Mouse (Mus musculus): ENCODE results near the gene Ppm1m. TPM values are rescaled to one million over a fixed set of nuclear protein-coding genes. Genes with fewer than 3 reads are reported as not detected.
A peak's percentile ranks its signal among the peaks of the same experiment; 100 is the strongest.
"Not testable (repeated sequence)": the region's sequence is repeated elsewhere in the genome, so short reads cannot be mapped to it uniquely, and the experiment has no call there.

Gene Ppm1m
- polyA plus RNA-seq, 1 experiment from 2014 or later = 11.4 TPM

DNA sequence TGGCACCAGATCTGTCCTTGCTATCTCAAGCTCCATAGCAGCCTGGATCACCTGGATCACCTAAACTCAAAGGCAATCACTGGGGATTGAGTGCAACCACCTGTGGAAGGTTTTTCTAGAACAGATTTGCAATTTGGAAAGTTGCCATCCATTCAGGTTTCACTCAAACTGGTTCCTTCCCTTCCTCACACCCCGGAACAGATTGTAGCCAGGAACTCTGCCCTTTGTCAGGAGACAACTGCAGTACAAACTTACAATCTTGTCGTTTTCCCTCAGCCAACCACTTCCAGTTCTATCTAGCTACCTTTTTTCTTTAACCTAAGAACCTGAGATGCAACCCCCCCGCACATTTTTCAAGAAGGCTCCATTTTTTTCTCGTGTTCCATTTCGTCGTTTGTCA lies 29.6 kb downstream of the Ppm1m start:
- WGBS (ENCODE audit: missing documents) = 63% methylated on average over 6 of the region's 6 CpGs
- Histone ChIP-seq H3K27ac (no peak overlapping the region), H3K79me2 (ENCODE audit: inconsistent target) (peaks cover 39% of the 10 kb centered on the region), H3K36me3 (ENCODE audit: inconsistent target) (no peaks in the 10 kb centered on the region), H3K4me3 (ENCODE audit: inconsistent target) (no peak overlapping the region)

DNA sequence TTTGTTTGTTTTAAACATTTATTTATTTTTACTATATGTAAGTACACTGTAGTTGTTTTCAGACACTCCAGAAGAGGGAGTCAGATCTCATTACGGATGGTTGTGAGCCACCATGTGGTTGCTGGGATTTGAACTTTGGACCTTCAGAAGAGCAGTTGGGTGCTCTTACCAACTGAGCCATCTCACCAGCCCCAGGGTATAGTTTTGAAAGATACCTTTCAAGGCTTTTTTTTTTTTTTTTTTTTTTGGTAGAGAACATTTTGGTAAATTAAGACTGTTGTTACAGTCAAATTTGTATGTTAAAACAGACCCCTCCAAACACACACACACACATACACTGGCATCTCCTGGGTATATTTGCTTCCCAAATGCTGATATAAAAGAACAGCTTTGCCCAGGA lies 30.5 kb downstream of the Ppm1m start:
- H3K36me3 ChIP-seq (ENCODE audit: inconsistent target); H3K27ac ChIP-seq; H3K4me3 ChIP-seq (ENCODE audit: inconsistent target): not testable (repeated sequence)
- H3K79me2 ChIP-seq (ENCODE audit: inconsistent target) = peaks cover 29% of the 10 kb centered on the region
- 100% methylated on average over 1 of the region's 1 CpGs for WGBS (ENCODE audit: missing documents)

DNA sequence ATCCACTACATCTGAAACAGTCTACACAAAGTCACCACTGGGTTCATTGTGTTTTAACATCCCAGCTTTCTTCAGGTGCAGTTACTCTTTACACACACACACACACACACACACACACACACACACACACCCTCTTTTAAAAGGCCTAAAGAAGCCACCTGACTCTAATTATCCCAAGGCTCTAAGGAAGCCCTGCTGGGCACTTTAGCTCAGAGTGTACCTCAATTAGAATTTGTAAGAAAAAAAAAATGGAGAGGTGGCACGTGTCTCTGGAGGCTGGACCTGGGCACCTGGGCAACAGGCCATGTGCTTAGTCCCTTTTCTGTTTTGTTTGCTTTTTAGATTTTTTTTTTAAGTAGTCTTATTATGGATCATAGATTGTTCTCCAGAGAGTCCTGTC lies 31.8 kb downstream of the Ppm1m start:
- Histone ChIP-seq H3K27ac (no peak overlapping the region), H3K36me3 (ENCODE audit: inconsistent target) (no peaks in the 10 kb centered on the region), H3K4me3 (ENCODE audit: inconsistent target) (no peak overlapping the region), H3K79me2 (ENCODE audit: inconsistent target) (peaks cover 16% of the 10 kb centered on the region)
- 92% methylated on average over 1 of the region's 1 CpGs for WGBS (ENCODE audit: missing documents)

DNA sequence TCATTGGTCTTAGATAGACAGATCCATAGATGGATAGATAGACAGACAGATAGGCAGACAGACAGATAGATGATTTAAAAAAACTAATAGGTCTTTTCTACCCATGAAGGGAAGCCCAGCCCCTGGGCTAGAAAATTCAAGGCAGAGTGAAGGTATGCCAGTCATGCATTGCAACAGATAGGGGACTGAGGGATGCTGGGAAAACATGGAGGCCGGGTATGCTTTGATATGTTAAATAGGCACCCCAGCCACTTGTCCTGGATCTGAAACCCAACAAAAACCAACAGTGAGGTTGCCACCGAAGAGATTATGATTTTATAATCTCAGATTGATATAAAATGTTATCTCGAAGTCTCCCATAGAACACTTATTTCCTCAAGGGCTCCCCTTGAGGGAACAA lies 32.3 kb downstream of the Ppm1m start:
- WGBS (ENCODE audit: missing documents) = 83% methylated on average over 3 of the region's 3 CpGs
- Histone ChIP-seq H3K27ac (no peak overlapping the region), H3K4me3 (ENCODE audit: inconsistent target) (no peak overlapping the region), H3K36me3 (ENCODE audit: inconsistent target) (no peaks in the 10 kb centered on the region), H3K79me2 (ENCODE audit: inconsistent target) (peaks cover 12% of the 10 kb centered on the region)

DNA sequence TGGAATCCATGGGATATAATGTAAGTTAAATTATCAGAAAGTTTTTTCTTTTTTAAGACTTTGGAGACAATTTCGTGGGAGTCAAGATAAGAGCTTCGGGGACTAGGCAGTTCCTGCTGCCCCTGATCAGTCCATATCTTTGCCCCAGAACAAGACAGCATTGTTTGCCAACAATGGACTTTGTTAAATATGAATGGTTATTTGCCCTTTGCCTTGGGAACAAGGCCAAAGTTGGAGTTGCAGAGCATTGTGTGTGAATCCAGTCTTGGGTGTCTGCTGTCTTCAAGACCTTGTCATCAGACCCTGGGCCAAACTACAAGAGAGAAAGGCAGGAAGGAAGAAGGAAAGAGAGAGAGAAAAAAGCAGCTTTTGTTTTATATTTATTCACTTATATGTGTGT lies 32.8 kb downstream of the Ppm1m start:
- Histone ChIP-seq H3K79me2 (ENCODE audit: inconsistent target) (peaks cover 6% of the 10 kb centered on the region), H3K36me3 (ENCODE audit: inconsistent target) (no peaks in the 10 kb centered on the region), H3K27ac (no peak overlapping the region), H3K4me3 (ENCODE audit: inconsistent target) (no peak overlapping the region)
- 94% methylated on average over 2 of the region's 2 CpGs for WGBS (ENCODE audit: missing documents)

DNA sequence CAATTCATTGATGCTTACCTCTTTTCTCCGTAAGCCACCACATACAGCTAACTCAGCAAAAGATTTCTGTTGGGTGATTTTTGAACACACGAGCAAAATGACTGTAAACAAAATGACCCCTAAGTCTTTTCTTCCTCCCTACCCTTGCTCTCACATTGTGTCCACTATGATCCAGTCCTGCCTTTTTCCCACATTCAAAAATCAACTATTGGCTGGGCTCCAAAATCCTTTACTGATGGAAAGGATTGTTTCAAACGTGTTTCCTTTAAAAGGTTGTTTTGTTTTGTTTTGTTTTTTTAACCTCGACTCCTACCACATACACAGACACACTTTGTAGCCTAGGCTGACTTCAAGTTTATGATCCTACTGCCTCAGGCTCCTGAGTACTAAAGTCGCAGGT lies 39.1 kb downstream of the Ppm1m start:
- Histone ChIP-seq H3K27ac (peak overlapping the region; percentile 94), H3K4me3 (ENCODE audit: inconsistent target) (peak overlapping the region; percentile 61), H3K79me2 (ENCODE audit: inconsistent target) (no peaks in the 10 kb centered on the region), H3K36me3 (ENCODE audit: inconsistent target) (no peaks in the 10 kb centered on the region)
- WGBS (ENCODE audit: missing documents) = 32% methylated on average over 5 of the region's 5 CpGs

DNA sequence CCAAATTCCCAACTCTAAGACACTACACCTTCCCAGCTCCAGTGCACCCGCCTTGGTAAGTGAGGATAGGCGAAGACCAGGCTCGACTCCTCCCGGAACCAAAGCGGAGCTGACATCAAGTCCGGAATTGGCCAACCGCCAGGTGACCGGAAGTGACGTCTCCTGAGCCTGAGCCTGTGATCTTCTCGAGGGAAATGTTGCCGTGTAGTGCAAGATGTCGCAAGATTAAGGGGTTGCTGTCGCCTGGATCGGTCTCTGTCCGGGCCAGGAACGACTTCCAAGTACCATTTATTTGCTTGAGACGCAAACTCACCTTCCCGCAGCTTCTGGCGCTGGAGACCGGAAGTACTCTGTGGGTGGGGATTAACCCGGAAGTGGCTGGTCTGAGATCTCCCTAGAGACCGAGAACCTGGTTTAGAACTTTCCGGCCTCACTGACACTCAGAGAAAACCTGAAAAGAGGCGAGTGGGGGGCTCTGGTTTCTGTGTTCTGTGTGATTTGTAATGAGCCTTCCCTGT lies 39.7 kb downstream of the Ppm1m start:
- H3K4me3 ChIP-seq (ENCODE audit: inconsistent target) = peak overlapping the region; percentile 61
- 1% methylated on average over 24 of the region's 24 CpGs for WGBS (ENCODE audit: missing documents)
- no peaks in the 10 kb centered on the region for H3K79me2 ChIP-seq (ENCODE audit: inconsistent target)
- H3K27ac ChIP-seq = peak overlapping the region; percentile 94
- no peaks in the 10 kb centered on the region for H3K36me3 ChIP-seq (ENCODE audit: inconsistent target)

DNA sequence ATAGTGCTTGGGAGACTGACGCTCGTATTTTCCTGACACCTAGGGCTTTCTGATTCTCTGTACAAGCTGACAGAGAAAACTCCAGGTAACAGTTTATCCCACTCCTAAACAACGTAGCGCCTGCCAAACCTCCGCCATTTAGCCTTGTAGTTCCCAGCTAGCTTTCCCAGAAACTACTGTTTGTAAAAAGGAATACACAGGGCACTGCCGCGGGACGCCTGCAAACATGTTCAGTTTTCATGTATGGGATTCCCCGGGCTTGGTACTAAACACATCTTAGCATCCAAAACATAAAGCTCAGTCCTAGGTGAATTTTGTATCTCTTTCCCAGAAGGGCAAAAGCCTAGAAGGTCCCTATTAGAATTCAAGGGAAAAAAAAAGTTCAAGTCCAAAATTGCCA lies 40.3 kb downstream of the Ppm1m start:
- Histone ChIP-seq H3K4me3 (ENCODE audit: inconsistent target) (peak overlapping the region; percentile 61), H3K79me2 (ENCODE audit: inconsistent target) (no peaks in the 10 kb centered on the region), H3K27ac (no peak overlapping the region), H3K36me3 (ENCODE audit: inconsistent target) (no peaks in the 10 kb centered on the region)
- WGBS (ENCODE audit: missing documents) = 88% methylated on average over 9 of the region's 9 CpGs

DNA sequence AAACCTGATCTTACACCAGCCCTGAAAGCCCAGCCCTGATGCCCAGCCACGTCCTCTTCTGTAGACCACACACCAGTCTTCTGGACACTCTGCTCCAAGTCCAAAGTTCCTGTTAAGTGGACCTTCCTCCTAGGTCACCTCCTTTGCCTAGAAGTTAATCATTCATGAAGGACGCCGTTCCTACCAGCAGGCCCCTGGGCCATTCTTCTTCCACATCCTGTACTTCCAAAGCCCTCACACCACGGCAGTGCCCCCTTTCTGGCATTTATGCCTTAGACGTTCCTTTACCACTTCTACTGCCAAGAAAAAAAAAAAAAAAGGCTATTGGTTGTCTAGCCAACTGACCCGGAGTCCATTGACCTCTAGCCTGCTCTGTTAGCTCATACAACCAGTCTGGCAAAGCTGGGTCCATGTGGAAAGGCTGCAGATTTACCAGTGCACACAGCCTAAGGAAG lies 41.5 kb downstream of the Ppm1m start, which contains the start of gene Glyctk:
Glyctk (minus strand) TSS at position 102 of the 455 bp plus-strand sequence.
- no peak within 1 kb of the TSS for H3K4me3 ChIP-seq (ENCODE audit: inconsistent target)
- WGBS (ENCODE audit: missing documents) = 86% methylated on average over 6 of the region's 6 CpGs
- no peak within 1 kb of the TSS for H3K27ac ChIP-seq
- H3K79me2 ChIP-seq (ENCODE audit: inconsistent target) = no peaks in the 10 kb centered on the region
- H3K36me3 ChIP-seq (ENCODE audit: inconsistent target) = no peaks in the 10 kb centered on the region

DNA sequence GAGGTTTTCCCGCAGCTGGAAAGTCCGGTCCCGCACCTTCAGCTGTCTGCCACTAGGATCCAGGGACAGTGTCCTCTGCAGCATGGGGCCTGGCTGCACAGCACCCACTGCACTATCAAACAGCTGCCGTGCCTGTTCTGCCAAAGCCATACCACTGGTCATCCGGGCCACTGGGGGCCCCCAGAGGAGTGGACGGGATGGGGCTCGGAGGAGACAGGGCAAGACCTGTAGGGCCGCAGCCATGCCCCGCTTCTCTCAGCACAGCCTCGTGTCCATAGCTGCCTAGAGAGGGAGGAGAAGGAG lies 42.0 kb downstream of the Ppm1m start:
- no peaks in the 10 kb centered on the region for H3K36me3 ChIP-seq (ENCODE audit: inconsistent target)
- 96% methylated on average over 10 of the region's 10 CpGs for WGBS (ENCODE audit: missing documents)
- H3K79me2 ChIP-seq (ENCODE audit: inconsistent target) = no peaks in the 10 kb centered on the region
- no peak overlapping the region for H3K27ac ChIP-seq
- H3K4me3 ChIP-seq (ENCODE audit: inconsistent target) = no peak overlapping the region

DNA sequence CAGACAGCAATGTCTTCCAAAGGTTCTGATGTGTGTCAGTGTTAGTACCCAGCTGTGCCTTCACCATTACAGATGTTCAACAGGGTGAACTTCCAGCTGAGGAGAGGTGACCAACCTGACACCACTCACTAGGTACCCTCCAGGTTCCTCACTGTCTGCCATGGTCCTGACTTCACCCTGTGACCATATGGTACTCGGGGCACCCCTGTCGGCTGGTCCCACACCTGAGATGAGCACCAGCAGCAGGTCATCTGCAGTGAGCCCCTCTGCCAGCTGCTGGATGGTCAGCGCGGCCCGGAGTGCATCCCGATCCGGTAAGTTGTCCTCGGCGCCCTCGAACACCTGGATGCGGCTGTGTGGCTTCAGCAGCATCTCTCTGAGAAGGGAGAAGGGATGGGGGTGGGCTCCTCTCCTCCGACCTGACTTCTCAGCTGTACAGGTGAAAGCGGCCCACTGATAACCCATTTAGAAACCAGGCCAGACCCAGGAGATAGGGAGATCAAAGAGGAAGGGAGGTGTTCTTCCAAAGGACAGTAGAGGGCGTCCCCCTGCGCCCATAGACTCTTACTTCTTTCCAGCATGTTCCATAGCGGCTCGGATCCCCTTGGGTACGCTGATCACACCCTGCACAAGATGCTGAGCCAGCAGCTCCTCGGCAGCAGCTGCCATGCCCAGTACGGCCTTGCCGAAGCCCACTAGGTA lies 42.5 kb downstream of the Ppm1m start:
- Histone ChIP-seq H3K79me2 (ENCODE audit: inconsistent target) (no peaks in the 10 kb centered on the region), H3K36me3 (ENCODE audit: inconsistent target) (no peaks in the 10 kb centered on the region), H3K4me3 (ENCODE audit: inconsistent target) (no peak overlapping the region), H3K27ac (no peak overlapping the region)
- WGBS (ENCODE audit: missing documents) = 92% methylated on average over 19 of the region's 21 CpGs

DNA sequence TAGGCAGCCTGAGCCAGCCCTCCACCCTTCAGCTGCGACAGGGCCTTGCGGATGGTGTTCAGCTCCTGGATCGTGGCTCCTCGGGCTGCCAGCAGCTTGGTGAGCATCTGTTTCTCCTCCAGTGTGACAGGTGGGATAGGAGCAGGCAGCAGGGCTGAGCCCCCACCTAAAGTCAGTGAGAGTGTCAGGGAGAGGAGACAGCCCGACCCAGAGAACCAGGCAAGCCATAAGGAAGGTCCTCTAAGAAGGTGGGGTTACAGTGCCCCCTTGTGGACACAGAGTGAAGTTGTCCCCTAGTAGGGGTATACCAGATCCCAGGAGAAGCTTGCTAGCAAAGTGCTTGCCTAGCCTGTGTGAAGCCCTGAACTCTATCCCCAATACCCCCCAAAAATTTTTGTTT lies 43.1 kb downstream of the Ppm1m start:
- no peaks in the 10 kb centered on the region for H3K36me3 ChIP-seq (ENCODE audit: inconsistent target)
- 80% methylated on average over 5 of the region's 5 CpGs for WGBS (ENCODE audit: missing documents)
- no peak overlapping the region for H3K27ac ChIP-seq
- no peaks in the 10 kb centered on the region for H3K79me2 ChIP-seq (ENCODE audit: inconsistent target)
- no peak overlapping the region for H3K4me3 ChIP-seq (ENCODE audit: inconsistent target)

DNA sequence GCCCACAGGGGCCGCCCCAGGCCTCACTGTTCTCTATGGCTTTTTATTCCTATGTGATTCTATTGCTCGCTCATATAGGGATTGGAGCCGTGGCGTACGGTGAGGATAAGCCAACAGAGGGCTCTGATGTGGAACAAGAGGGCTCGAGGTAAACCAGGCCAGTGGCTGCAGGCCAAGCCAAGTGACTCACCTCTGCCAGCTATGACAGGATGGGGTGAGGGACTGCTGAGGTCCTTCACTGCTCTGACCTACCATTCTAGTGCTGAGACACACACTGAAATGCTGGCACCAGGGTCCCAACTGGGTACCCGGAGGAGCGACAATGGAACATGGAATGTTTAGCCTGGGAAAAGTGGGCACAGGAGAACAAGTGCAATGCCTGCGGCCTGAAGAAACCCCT lies 45.4 kb downstream of the Ppm1m start:
- Histone ChIP-seq H3K36me3 (ENCODE audit: inconsistent target) (no peaks in the 10 kb centered on the region), H3K79me2 (ENCODE audit: inconsistent target) (no peaks in the 10 kb centered on the region), H3K4me3 (ENCODE audit: inconsistent target) (no peak overlapping the region), H3K27ac (no peak overlapping the region)
- WGBS (ENCODE audit: missing documents) = 71% methylated on average over 9 of the region's 9 CpGs

DNA sequence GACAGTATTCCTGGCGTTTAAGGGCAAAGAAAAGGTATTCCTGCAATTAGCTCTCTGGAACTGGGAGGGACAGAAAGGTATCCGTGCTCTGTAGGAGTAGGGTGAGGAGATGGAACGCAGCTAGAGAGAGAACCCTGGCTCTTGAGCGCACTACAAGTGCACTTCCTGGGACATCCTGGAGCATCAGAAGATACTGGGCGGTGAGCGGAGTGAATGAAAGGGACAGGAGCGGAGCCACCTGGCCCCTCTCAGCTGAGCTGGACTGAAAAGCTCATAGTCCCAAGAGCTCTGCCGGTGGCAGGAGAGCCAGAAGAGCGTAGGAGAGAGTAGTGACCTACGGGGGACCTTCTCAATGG lies 50.2 kb downstream of the Ppm1m start:
- 59% methylated on average over 10 of the region's 10 CpGs for WGBS (ENCODE audit: missing documents)
- H3K27ac ChIP-seq = no peak overlapping the region
- no peak overlapping the region for H3K4me3 ChIP-seq (ENCODE audit: inconsistent target)
- H3K79me2 ChIP-seq (ENCODE audit: inconsistent target) = no peaks in the 10 kb centered on the region
- no peaks in the 10 kb centered on the region for H3K36me3 ChIP-seq (ENCODE audit: inconsistent target)

DNA sequence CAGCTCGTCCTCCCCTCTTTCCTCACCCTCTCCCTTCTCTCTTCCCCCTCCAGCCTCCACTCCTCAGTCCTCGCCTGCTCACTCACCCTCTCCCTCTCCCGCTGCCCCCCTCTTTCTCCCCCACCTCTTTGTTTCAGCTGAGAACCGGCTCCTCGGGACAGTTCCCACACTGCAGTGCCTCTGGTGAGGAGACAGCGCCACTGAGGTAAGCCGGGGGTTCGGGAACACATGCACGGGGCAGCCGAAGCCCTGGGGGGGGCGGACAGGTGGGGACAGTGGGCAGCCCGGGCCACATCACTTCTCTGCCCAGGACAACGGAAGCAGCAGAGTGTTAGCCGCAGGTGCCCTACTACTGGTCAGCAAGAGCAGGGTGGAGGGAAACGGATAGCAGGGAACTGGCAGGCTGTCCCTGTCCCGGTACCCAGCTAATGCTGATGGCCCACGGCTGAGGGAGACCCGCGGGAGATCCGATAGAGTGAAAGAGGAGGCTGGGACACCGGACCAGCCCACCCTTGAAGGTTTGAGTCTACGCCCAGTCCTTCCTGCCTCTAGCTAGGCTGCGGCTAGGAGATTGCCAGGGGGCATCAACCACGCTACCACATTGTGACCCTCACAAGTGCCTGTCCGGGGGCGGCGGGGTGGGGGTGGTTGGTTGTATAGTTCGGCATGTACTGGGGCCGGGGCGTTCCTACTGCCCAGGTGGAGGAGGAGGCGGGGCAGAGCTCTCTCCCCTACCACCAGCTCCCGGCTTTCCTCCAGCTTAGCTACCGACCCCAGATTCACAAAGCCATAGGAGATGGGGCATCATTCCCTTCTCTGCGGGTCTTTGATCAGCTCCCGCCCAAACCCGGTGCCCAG lies 50.8 kb downstream of the Ppm1m start:
- no peak overlapping the region for H3K4me3 ChIP-seq (ENCODE audit: inconsistent target)

More for the DNA sequence above, 50.8 kb downstream of the Ppm1m start:
- Histone ChIP-seq H3K79me2 (ENCODE audit: inconsistent target) (no peaks in the 10 kb centered on the region), H3K36me3 (ENCODE audit: inconsistent target) (no peaks in the 10 kb centered on the region), H3K27ac (no peak overlapping the region)
- WGBS (ENCODE audit: missing documents) = 3% methylated on average over 34 of the region's 36 CpGs
